Mouse (Mus musculus): ENCODE results near the gene Zpbp2. TPM values are rescaled to one million over a fixed set of nuclear protein-coding genes. Genes with fewer than 3 reads are reported as not detected.

Gene Zpbp2
- polyA plus RNA-seq, 1 experiment: not detected

GRCm38 (mm10) chr11:98549363-98549762, 1.5 kb upstream of the Zpbp2 start:
- Histone ChIP-seq H3K27ac (ENCODE audit: insufficient read depth, low read depth, low read length) (no peak overlapping the region), H3K4me3 (ENCODE audit: insufficient read depth, low read depth, low read length) (no peak overlapping the region), H3K4me1 (ENCODE audit: control insufficient read depth, insufficient read depth, low read length) (peaks cover 9% of the 10 kb centered on the region)
- no peak for TF ChIP-seq POLR2A (IDR thresholded peaks at IDR 0.05; ENCODE audit: insufficient read depth, low read depth, low read length)
- no peak for TF ChIP-seq CTCF (IDR thresholded peaks at IDR 0.05; ENCODE audit: insufficient read depth, low read depth, low read length)
- WGBS: 72% methylated on average over 4 of the region's 4 CpGs

- no peak overlapping the region for H3K27ac ChIP-seq (ENCODE audit: insufficient read depth, low read depth, low read length)
- H3K4me1 ChIP-seq (ENCODE audit: control insufficient read depth, insufficient read depth, low read length): peaks cover 9% of the 10 kb centered on the region
- H3K4me3 ChIP-seq (ENCODE audit: insufficient read depth, low read depth, low read length): peak overlapping the region; percentile 71
- WGBS: 19% methylated on average over 20 of the region's 20 CpGs
- TF ChIP-seq CTCF (IDR thresholded peaks at IDR 0.05; ENCODE audit: insufficient read depth, low read depth, low read length): no peak
- no peak for TF ChIP-seq POLR2A (IDR thresholded peaks at IDR 0.05; ENCODE audit: insufficient read depth, low read depth, low read length)
Measured at GRCm38 (mm10) chr11:98550311-98550974, 454 bp upstream of the Zpbp2 start.

- TF ChIP-seq POLR2A (IDR thresholded peaks at IDR 0.05; ENCODE audit: insufficient read depth, low read depth, low read length) (no peak), CTCF (IDR thresholded peaks at IDR 0.05; ENCODE audit: insufficient read depth, low read depth, low read length) (no peak)
- H3K27ac ChIP-seq (ENCODE audit: insufficient read depth, low read depth, low read length): no peak overlapping the region
- H3K4me1 ChIP-seq (ENCODE audit: control insufficient read depth, insufficient read depth, low read length): peaks cover 7% of the 10 kb centered on the region
- WGBS: 89% methylated on average over 4 of the region's 4 CpGs
- no peak overlapping the region for H3K4me3 ChIP-seq (ENCODE audit: insufficient read depth, low read depth, low read length)
Measured at GRCm38 (mm10) chr11:98553966-98554365, 3.1 kb downstream of the Zpbp2 start.

GRCm38 (mm10) chr11:98555124-98555700, 4.3 kb downstream of the Zpbp2 start:
- WGBS: 50% methylated on average over 12 of the region's 12 CpGs
- TF ChIP-seq POLR2A (IDR thresholded peaks at IDR 0.05; ENCODE audit: insufficient read depth, low read depth, low read length) (no peak), CTCF (IDR thresholded peaks at IDR 0.05; ENCODE audit: insufficient read depth, low read depth, low read length) (no peak)
- H3K27ac ChIP-seq (ENCODE audit: insufficient read depth, low read depth, low read length): no peak overlapping the region
- H3K4me3 ChIP-seq (ENCODE audit: insufficient read depth, low read depth, low read length): no peak overlapping the region
- peaks cover 7% of the 10 kb centered on the region for H3K4me1 ChIP-seq (ENCODE audit: control insufficient read depth, insufficient read depth, low read length)

GRCm38 (mm10) chr11:98560942-98561341, 10.0 kb downstream of the Zpbp2 start:
- no peak for TF ChIP-seq POLR2A (IDR thresholded peaks at IDR 0.05; ENCODE audit: insufficient read depth, low read depth, low read length)
- TF ChIP-seq CTCF (IDR thresholded peaks at IDR 0.05; ENCODE audit: insufficient read depth, low read depth, low read length): no peak
- H3K4me3 ChIP-seq (ENCODE audit: insufficient read depth, low read depth, low read length): no peak overlapping the region
- WGBS: 28% methylated on average over 7 of the region's 7 CpGs
- 0 out of 2 replicates have a peak, but pooled peaks cover 2% of the 10 kb centered on the region for H3K4me1 ChIP-seq (ENCODE audit: control insufficient read depth, insufficient read depth, low read length)
- H3K27ac ChIP-seq (ENCODE audit: insufficient read depth, low read depth, low read length): no peak overlapping the region

GRCm38 (mm10) chr11:98563025-98563424, 12.1 kb downstream of the Zpbp2 start:
- 0 out of 2 replicates have a peak, but pooled peaks cover 2% of the 10 kb centered on the region for H3K4me1 ChIP-seq (ENCODE audit: control insufficient read depth, insufficient read depth, low read length)
- WGBS: 91% methylated on average over 3 of the region's 3 CpGs
- H3K4me3 ChIP-seq (ENCODE audit: insufficient read depth, low read depth, low read length): no peak overlapping the region
- H3K27ac ChIP-seq (ENCODE audit: insufficient read depth, low read depth, low read length): no peak overlapping the region
- no peak for TF ChIP-seq POLR2A (IDR thresholded peaks at IDR 0.05; ENCODE audit: insufficient read depth, low read depth, low read length)
- no peak for TF ChIP-seq CTCF (IDR thresholded peaks at IDR 0.05; ENCODE audit: insufficient read depth, low read depth, low read length)

- TF ChIP-seq POLR2A (IDR thresholded peaks at IDR 0.05; ENCODE audit: insufficient read depth, low read depth, low read length): no peak
- no peak for TF ChIP-seq CTCF (IDR thresholded peaks at IDR 0.05; ENCODE audit: insufficient read depth, low read depth, low read length)
- 0 out of 2 replicates have a peak, but pooled peaks cover 2% of the 10 kb centered on the region for H3K4me1 ChIP-seq (ENCODE audit: control insufficient read depth, insufficient read depth, low read length)
- 52% methylated on average over 13 of the region's 13 CpGs for WGBS
- H3K4me3 ChIP-seq (ENCODE audit: insufficient read depth, low read depth, low read length): no peak overlapping the region
- H3K27ac ChIP-seq (ENCODE audit: insufficient read depth, low read depth, low read length): no peak overlapping the region
Measured at GRCm38 (mm10) chr11:98563921-98564414, 13.1 kb downstream of the Zpbp2 start.

GRCm38 (mm10) chr11:98568326-98568725, 17.4 kb downstream of the Zpbp2 start:
- H3K4me1 ChIP-seq (ENCODE audit: control insufficient read depth, insufficient read depth, low read length): no peaks in the 10 kb centered on the region
- no peak overlapping the region for H3K27ac ChIP-seq (ENCODE audit: insufficient read depth, low read depth, low read length)
- H3K4me3 ChIP-seq (ENCODE audit: insufficient read depth, low read depth, low read length): no peak overlapping the region
- TF ChIP-seq CTCF (IDR thresholded peaks at IDR 0.05; ENCODE audit: insufficient read depth, low read depth, low read length): no peak
- no peak for TF ChIP-seq POLR2A (IDR thresholded peaks at IDR 0.05; ENCODE audit: insufficient read depth, low read depth, low read length)
- WGBS: 85% methylated on average over 8 of the region's 8 CpGs

- Histone ChIP-seq H3K27ac (ENCODE audit: insufficient read depth, low read depth, low read length) (no peak overlapping the region), H3K4me1 (ENCODE audit: control insufficient read depth, insufficient read depth, low read length) (no peaks in the 10 kb centered on the region), H3K4me3 (ENCODE audit: insufficient read depth, low read depth, low read length) (no peak overlapping the region)
- 86% methylated on average over 6 of the region's 6 CpGs for WGBS
- TF ChIP-seq CTCF (IDR thresholded peaks at IDR 0.05; ENCODE audit: insufficient read depth, low read depth, low read length) (no peak), POLR2A (IDR thresholded peaks at IDR 0.05; ENCODE audit: insufficient read depth, low read depth, low read length) (no peak)
Measured at GRCm38 (mm10) chr11:98569461-98569860, 18.6 kb downstream of the Zpbp2 start.
